Mouse (Mus musculus) hindbrain, embryonic 12.5 days (tissue): Measurements from ENCODE around the gene Neurl4. TPM values are rescaled to one million over a fixed set of nuclear protein-coding genes. Genes with fewer than 3 reads are reported as not detected.

Experiments
- ATAC-seq: fragments of 200-750 bp; cut with Nextera tagmentation; 2 replicates; pipeline ENCODE4 v1.8.0; 2017; ENCODE audit warnings: moderate TSS enrichment; ENCODE audit not compliant: low FRiP score
- H3K27ac ChIP-seq: fragments of 300-500 bp; sonication (generic); 2 replicates; pipeline ENCODE4 v1.5.1; 2016; ENCODE audit warnings: mild to moderate bottlenecking
- H3K27me3 ChIP-seq: fragments of 300-500 bp; sonication (generic); 2 replicates; pipeline ENCODE4 v1.6.1; 2016; ENCODE audit warnings: mild to moderate bottlenecking
- H3K36me3 ChIP-seq: fragments of 300-500 bp; sonication (generic); 2 replicates; pipeline ENCODE4 v1.6.1; 2016; ENCODE audit warnings: mild to moderate bottlenecking
- H3K4me1 ChIP-seq: fragments of 300-500 bp; sonication (generic); 2 replicates; pipeline ENCODE4 v1.6.1; 2016
- H3K4me2 ChIP-seq: fragments of 300-500 bp; sonication (generic); replicated peaks from 2 replicates; pipeline ENCODE4 v1.6.1; 2016; ENCODE audit warnings: mild to moderate bottlenecking
- H3K4me3 ChIP-seq: fragments of 300-500 bp; sonication (generic); 2 replicates; pipeline ENCODE4 v1.5.1; 2016; ENCODE audit warnings: mild to moderate bottlenecking
- H3K9ac ChIP-seq: fragments of 300-500 bp; sonication (generic); 2 replicates; pipeline ENCODE4 v1.6.1; 2016; ENCODE audit warnings: mild to moderate bottlenecking, moderate library complexity
- H3K9me3 ChIP-seq: fragments of 300-500 bp; sonication (generic); replicated peaks from 2 replicates; pipeline ENCODE4 v1.6.1; 2016; ENCODE audit warnings: mild to moderate bottlenecking
- WGBS: fragments of 180-500 bp; shearing (Covaris S2); methylation state at CpG from one replicate; pipeline ENCODE4 v1.1.7; 2016; 5-methylcytosine and 5-hydroxymethylcytosine counted together
- polyA plus RNA-seq: library from polyadenylated mRNA; unstranded; fragments of >200 nt; fragmentation: Nextera tagmentation; extraction: Ambion mirVana; gene quantifications from 2 replicates; pipeline ENCODE4 v1.2.1, GENCODE M21; 2016

Neurl4 gene
- polyA plus RNA-seq, 1 experiment from 2014 or later = 15.0 TPM

DNA sequence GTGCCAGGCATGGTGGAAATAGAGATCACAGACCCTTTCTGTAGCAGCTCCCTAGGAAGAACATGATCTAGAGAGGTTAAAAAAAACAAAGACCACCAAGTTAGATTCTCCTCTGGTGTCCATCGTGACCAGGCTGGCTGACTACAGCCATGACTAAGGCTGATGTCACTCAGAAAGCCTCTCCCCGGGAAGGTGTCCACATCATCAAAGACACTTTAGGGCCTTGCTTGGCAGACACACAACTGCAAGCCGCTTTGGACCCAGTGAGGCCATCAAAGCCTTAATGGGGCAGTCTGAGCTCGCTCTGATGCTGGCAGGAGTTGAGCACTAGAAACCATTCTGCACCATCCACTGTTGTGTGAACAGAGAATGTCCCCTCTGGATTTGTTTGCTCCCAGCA lies 28.4 kb upstream of the Neurl4 start:
- no peaks in the 10 kb centered on the region for H3K36me3 ChIP-seq
- H3K4me1 ChIP-seq = peaks cover 5% of the 10 kb centered on the region
- no peaks in the 10 kb centered on the region for H3K9me3 ChIP-seq
- no peak overlapping the region for H3K4me2 ChIP-seq
- H3K4me3 ChIP-seq = no peak overlapping the region
- no peak overlapping the region for H3K27ac ChIP-seq
- H3K27me3 ChIP-seq = no peaks in the 10 kb centered on the region; the same call in 1 of the 2 replicates
- WGBS = 87% methylated on average over 4 of the region's 4 CpGs
- no peak overlapping the region for H3K9ac ChIP-seq
- no peak for ATAC-seq

DNA sequence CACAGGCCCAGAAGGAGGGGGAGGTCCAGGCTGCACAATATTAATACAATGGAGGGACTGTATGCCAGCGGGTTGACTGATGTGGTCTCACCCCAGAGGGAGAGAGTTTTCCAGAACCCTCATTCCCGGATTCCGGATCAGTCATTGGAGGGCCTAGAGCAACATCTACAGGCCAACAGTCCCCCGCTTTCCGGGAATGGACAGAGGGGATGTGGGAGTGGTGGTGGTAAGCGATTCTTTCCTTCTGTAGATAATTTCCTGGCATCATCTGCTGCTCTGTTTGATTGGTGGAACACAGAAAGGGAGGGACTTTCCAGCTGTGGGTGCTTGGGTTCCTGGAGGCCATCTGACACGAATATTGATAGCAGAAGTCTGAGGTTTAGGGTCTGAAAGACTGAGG lies 24.7 kb upstream of the Neurl4 start:
- WGBS = 67% methylated on average over 7 of the region's 7 CpGs
- Histone ChIP-seq H3K27ac (peak overlapping the region; percentile 17; the same call in 1 of the 2 replicates), H3K4me1 (peaks cover 24% of the 10 kb centered on the region), H3K4me2 (no peak overlapping the region), H3K4me3 (no peak overlapping the region), H3K36me3 (no peaks in the 10 kb centered on the region), H3K27me3 (peaks cover 12% of the 10 kb centered on the region), H3K9ac (no peak overlapping the region), H3K9me3 (no peaks in the 10 kb centered on the region)
- ATAC-seq = no peak

DNA sequence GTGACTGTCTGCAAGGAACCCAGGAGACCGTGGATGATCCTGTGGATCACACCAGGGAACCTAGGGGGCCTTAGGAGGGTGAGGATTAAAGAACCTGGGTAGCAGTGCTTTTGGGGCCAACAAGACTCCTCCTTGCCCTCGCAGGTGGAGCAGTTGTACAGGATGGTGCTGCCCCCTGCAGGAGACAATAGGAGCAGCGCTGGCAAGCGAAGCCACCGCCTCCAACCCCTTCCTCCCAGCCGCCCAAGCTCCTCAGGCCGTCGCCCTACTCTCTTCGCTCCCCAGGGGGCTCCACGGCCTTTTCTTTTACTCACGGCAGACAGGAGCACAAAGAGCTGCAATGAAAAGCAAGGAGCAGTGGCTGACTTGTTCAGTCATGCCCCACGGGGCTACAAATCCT lies 24.0 kb upstream of the Neurl4 start:
- Histone ChIP-seq H3K4me3 (0 out of 2 replicates have a peak overlapping the region, but pooled peaks have one; percentile 6), H3K4me1 (peaks cover 27% of the 10 kb centered on the region), H3K9me3 (no peaks in the 10 kb centered on the region), H3K36me3 (no peaks in the 10 kb centered on the region), H3K27me3 (peaks cover 16% of the 10 kb centered on the region), H3K4me2 (peak overlapping the region; percentile 44), H3K9ac (peak overlapping the region; percentile 29; the same call in 1 of the 2 replicates), H3K27ac (no peak overlapping the region)
- 0 out of 2 replicates have a peak, but pooled peaks have one; percentile 34 for ATAC-seq
- under 1% methylated on average over 12 of the region's 12 CpGs for WGBS

DNA sequence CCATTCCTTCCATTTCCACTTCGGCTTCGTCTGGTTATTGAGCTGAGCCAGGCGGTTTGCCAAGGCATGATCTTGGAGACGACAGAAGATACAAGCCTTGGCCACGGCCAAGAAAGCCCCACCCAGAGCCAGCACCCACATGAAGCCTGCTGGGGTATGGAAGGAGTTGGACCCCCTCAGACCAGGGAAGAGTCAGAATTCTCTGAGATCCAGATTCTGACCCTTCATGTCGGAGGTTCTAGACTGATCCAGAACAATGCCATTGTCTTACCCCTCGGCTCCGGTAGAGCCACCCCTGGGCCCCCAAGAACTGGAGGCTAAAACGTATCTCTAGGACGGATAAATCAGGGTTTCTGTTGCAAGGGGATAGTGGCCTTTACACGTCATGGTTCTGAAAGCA lies 23.0 kb upstream of the Neurl4 start, which contains the start of gene Tmem95:
TSS of gene Tmem95 (minus strand) at position 141 of the 400 bp plus-strand sequence.
- 0 out of 2 replicates have a peak within 1 kb of the TSS, but pooled peaks have one; percentile 6 for H3K4me3 ChIP-seq
- peak within 1 kb of the TSS; percentile 44 for H3K4me2 ChIP-seq
- H3K27ac ChIP-seq = no peak within 1 kb of the TSS; the same call in 1 of the 2 replicates
- H3K36me3 ChIP-seq = no peaks in the 10 kb centered on the region
- peaks cover 24% of the 10 kb centered on the region for H3K27me3 ChIP-seq
- peaks cover 27% of the 10 kb centered on the region for H3K4me1 ChIP-seq
- no peak for ATAC-seq
- 92% methylated on average over 11 of the region's 11 CpGs for WGBS
- H3K9ac ChIP-seq = peak within 1 kb of the TSS; percentile 29; the same call in 1 of the 2 replicates
- H3K9me3 ChIP-seq = no peaks in the 10 kb centered on the region

DNA sequence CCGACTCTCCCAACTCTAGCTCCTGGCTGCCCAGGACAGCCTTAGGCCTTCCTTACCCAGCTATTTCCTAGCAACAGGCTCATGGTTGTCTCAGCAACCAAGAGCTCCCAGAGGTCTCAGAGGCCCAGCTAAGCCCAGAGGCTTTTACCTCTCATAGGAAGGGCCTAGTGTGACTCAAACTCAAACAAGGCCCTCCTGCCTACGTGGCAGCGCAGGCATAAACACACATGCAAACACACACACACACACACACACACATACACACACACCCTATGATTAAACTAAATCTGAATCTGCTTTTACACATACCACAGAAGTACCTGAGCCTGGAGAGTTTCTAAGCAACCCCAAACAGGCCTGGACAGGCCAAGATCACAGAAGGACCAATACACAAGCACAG lies 22.5 kb upstream of the Neurl4 start:
- Histone ChIP-seq H3K27me3 (peaks cover 24% of the 10 kb centered on the region), H3K9ac (0 out of 2 replicates have a peak overlapping the region, but pooled peaks have one; percentile 18), H3K27ac (no peak overlapping the region), H3K4me2 (no peak overlapping the region), H3K4me1 (peaks cover 27% of the 10 kb centered on the region), H3K9me3 (no peaks in the 10 kb centered on the region), H3K4me3 (no peak overlapping the region), H3K36me3 (no peaks in the 10 kb centered on the region)
- WGBS = 82% methylated on average over 3 of the region's 3 CpGs
- no peak for ATAC-seq

DNA sequence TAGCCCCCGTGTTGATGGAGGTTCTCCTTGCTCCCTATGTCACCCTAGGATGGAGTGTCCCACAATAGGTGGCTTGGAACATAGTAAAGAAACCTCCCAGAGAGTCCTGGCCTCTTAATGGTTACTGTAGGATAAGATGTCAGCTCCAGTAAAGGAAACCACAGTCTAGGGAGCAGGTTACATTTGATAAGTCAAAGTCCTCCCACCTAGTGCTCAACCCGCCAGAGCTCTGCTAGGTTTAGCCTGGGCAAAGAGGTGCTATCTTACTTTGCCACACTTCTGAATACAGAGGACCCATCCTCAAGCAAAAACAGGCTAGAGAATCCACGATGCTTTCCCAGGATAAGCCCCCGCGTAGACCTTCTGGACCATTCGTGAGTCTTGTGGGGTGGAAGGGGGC lies 21.9 kb upstream of the Neurl4 start:
- Histone ChIP-seq H3K9ac (no peak overlapping the region), H3K4me1 (peaks cover 27% of the 10 kb centered on the region), H3K4me3 (no peak overlapping the region), H3K9me3 (no peaks in the 10 kb centered on the region), H3K4me2 (no peak overlapping the region), H3K36me3 (no peaks in the 10 kb centered on the region), H3K27me3 (peaks cover 24% of the 10 kb centered on the region), H3K27ac (no peak overlapping the region)
- 88% methylated on average over 6 of the region's 6 CpGs for WGBS
- no peak for ATAC-seq

DNA sequence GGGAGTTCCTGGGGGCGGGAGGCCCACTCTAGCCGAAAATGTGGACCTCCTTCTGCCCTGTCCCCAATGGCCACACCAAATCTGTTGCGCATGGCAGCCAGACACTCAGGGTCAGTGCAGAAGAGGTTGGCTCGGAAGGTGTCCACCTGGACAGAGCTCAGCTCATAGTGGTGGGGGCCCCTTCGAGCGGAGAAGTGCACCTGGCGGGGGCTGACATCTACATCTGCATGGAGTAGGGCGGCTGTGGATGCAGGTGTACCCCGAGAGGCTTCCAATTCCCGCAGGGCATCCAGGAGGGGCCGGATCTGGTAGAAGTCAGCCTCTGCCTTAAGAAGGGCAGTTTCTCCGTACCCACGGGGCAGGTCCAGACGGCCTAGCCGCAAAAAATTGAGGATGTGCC lies 21.2 kb upstream of the Neurl4 start:
- Histone ChIP-seq H3K27ac (no peak overlapping the region), H3K9ac (no peak overlapping the region), H3K9me3 (no peaks in the 10 kb centered on the region), H3K27me3 (peaks cover 24% of the 10 kb centered on the region), H3K4me2 (peak overlapping the region; percentile 83), H3K36me3 (no peaks in the 10 kb centered on the region), H3K4me3 (peak overlapping the region; percentile 44), H3K4me1 (peaks cover 27% of the 10 kb centered on the region)
- 51% methylated on average over 15 of the region's 15 CpGs for whole genome bisulfite sequencing
- ATAC-seq = no peak

DNA sequence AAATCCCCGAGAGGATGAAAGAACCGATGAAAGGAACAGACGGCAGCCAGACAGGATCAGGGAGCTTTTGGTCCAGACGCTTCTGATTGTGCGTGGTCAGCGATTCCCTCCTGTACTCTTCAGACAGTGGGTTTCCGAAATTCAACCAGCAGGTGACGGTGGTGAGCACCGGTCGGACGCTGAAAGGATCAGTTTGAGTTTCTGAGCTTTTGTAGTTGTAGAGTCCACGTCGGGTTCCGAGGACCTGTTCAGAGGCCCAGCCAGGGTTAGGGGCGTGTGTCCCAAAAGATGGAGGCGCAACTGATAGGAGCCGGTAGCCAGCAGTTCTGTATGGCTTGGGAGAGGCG lies 20.4 kb upstream of the Neurl4 start:
- H3K27ac ChIP-seq = peak overlapping the region; percentile 42

DNA sequence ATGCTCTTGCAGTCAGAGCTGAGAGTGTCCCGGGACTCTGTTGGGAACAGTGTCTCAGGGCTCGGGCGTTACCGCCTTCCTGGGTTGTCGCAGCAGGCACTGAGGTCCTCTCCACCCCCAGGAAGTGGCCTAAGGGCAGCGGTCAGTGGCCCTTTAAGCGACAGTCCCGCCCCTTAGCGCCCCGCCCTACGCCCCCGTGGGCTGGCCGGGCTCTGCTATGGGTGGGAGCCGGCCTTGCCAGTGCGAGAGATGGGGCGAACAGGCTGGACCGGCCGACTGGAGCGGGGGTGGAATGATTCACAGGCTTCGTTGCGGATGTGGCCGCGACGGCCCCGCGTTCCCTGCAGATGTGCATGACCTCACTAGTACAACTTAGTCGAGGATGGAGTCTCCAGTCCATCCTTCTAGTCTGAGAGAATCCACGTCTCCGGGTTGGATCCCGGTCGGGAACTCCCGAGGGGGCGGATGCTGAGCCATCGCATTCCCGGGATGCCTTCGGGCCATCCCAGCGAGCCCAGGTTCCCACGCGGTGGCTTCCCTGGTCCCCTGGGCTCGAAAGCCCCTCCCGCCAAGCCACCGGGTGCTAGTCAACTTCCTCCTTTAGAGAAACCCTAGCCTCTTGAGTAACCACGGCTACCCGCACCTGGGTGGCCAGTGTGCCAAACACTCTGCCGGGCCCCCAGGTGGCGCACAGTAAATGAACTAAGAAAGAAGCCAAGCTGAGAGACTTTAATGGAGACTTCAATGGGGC lies 19.8 kb upstream of the Neurl4 start, which contains the start of gene Kctd11:
TSS of gene Kctd11 (minus strand) at position 554 of the 751 bp plus-strand sequence.
- no peaks in the 10 kb centered on the region for H3K9me3 ChIP-seq
- peaks cover 24% of the 10 kb centered on the region for H3K27me3 ChIP-seq
- under 1% methylated on average over 46 of the region's 46 CpGs for WGBS
- peak within 1 kb of the TSS; percentile 83 for H3K4me2 ChIP-seq
- H3K36me3 ChIP-seq = no peaks in the 10 kb centered on the region
- H3K27ac ChIP-seq = peak within 1 kb of the TSS; percentile 42
- peak within 1 kb of the TSS; percentile 44 for H3K4me3 ChIP-seq
- H3K4me1 ChIP-seq = peaks cover 27% of the 10 kb centered on the region
- ATAC-seq = peak; percentile 64
- H3K9ac ChIP-seq = peak within 1 kb of the TSS; percentile 52

More for the DNA sequence above, 20.4 kb upstream of the Neurl4 start:
- WGBS = under 1% methylated on average over 18 of the region's 18 CpGs
- Histone ChIP-seq H3K4me1 (peaks cover 27% of the 10 kb centered on the region), H3K27me3 (peaks cover 24% of the 10 kb centered on the region), H3K36me3 (no peaks in the 10 kb centered on the region), H3K4me2 (peak overlapping the region; percentile 83), H3K4me3 (peak overlapping the region; percentile 44), H3K9me3 (no peaks in the 10 kb centered on the region), H3K9ac (peak overlapping the region; percentile 52)
- ATAC-seq = peak; percentile 18

DNA sequence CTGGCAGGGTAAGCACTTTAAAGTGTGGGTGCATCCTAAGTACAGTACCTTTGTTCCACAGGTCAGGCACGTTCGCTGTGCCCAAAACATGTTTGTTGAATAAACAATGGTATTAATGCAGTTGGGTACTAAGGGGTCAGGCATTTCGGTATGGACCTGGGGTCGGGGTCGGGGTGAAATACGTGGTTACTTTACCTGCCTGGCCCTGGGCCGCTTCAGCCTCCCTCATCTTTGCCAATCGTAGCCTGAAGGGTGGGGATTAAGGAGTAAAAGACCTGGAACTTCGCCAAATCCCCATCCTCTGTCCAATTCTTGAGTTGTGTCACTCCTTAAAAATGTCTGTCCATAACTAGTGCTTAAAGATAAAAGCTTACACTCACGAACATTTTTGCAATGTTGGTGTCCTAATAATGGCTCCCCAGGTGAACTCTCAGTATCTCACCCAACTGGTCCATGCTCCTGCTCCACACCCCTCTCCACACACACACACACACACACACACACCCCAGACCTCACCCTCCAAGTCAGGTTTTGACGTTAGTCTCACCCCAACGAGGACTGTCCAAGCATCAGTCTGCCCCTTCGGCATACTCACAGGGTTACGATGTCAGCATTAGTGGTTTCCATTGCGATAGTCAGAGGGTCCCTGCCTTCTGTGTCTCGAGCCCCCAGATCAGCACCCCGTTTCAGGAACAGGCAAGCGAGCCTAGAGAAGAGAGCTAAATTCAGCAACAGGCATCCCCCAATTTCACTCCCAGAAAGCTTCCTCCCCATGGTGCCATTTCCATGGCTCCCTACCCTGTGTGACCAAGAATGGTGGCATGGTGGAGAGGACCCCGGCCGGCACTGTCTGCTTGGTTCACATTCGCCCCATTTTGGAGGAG lies 18.8 kb upstream of the Neurl4 start:
- H3K4me1 ChIP-seq = peaks cover 26% of the 10 kb centered on the region
- H3K4me2 ChIP-seq = peak overlapping the region; percentile 83
- H3K36me3 ChIP-seq = no peaks in the 10 kb centered on the region
- H3K9ac ChIP-seq = peak overlapping the region; percentile 52; the same call in 1 of the 2 replicates
- H3K27me3 ChIP-seq = peaks cover 24% of the 10 kb centered on the region
- peak overlapping the region; percentile 42; the same call in 1 of the 2 replicates for H3K27ac ChIP-seq
- H3K9me3 ChIP-seq = no peaks in the 10 kb centered on the region
- no peak for ATAC-seq
- 65% methylated on average over 21 of the region's 21 CpGs for WGBS
- H3K4me3 ChIP-seq = peak overlapping the region; percentile 44

DNA sequence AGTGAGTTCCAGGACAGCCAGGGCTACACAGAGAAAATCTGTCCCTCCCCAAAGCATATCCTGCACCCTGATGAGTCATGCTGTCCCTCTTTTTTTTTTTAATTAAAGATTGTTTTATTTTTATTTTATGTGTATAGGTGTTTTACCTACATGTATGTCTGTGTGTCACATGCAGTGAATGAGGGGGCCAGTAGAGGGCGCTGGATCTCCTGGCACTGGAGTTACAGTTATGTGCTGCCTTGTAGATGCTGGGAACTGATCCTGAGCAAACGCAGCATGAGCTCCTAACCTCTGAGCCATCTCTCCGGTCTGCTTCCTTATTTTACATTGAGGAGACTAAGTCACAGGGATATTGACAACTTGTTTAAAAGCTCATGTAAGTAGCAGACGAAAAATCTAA lies 17.8 kb upstream of the Neurl4 start:
- no peak overlapping the region for H3K9ac ChIP-seq
- no peaks in the 10 kb centered on the region for H3K9me3 ChIP-seq
- ATAC-seq = no peak
- WGBS = 60% methylated on average over 4 of the region's 4 CpGs
- no peak overlapping the region for H3K27ac ChIP-seq
- H3K4me2 ChIP-seq = no peak overlapping the region
- peaks cover 24% of the 10 kb centered on the region for H3K27me3 ChIP-seq
- peaks cover 22% of the 10 kb centered on the region for H3K4me1 ChIP-seq
- H3K4me3 ChIP-seq = no peak overlapping the region
- no peaks in the 10 kb centered on the region for H3K36me3 ChIP-seq

DNA sequence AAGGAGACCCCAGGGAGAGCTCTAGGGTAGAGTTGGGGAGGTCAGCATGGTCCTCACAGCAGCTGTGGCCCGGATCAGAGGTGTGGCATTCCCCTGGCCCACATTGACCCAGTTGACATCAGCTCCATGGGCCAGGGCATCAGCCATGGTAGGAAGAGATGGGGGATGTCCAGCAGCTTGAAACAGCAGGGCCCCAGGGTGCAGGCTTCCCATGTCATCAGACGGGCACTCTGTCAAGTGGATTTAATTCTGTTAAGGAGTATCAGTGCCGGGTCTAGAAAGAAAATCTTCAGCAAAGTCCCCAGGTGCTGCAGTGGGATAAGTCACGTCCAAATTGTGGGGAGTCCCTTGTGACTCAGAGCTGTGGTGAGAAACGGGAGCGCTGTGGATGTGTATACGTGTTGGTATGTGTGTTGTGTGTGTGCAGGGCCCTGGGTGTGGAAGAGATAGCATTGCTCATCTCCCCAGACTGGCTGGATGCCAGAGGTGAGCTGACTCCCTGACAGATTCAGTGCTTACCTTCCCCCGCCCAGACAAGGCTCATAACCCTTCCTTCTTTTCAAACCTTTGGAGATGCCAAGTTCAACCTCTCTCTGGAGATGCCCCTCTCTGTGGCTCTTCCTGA lies 17.2 kb upstream of the Neurl4 start:
- no peaks in the 10 kb centered on the region for H3K9me3 ChIP-seq
- WGBS = 89% methylated on average over 8 of the region's 8 CpGs

More for the DNA sequence above, 17.2 kb upstream of the Neurl4 start:
- H3K27ac ChIP-seq = no peak overlapping the region
- H3K4me2 ChIP-seq = no peak overlapping the region
- H3K9ac ChIP-seq = no peak overlapping the region
- peaks cover 18% of the 10 kb centered on the region for H3K4me1 ChIP-seq
- no peak overlapping the region for H3K4me3 ChIP-seq
- peaks cover 24% of the 10 kb centered on the region for H3K27me3 ChIP-seq
- ATAC-seq = no peak
- H3K36me3 ChIP-seq = no peaks in the 10 kb centered on the region
